Mouse (Mus musculus) CD8-positive naive resting alpha-beta T cell, adult 2 months (primary cell): ENCODE measurements around the gene Cab39.
"Not testable (repeated sequence)": the region's sequence is repeated elsewhere in the genome, so short reads cannot be mapped to it uniquely, and the experiment has no call there.

Experiments used
- DNase-seq, 2 experiments: peaks; one replicate each; pipeline ENCODE4 v3.0.0; 2022; ENCODE audit warnings: low read depth in 2 of 2, low spot score in 2 of 2

The Cab39 gene

DNA sequence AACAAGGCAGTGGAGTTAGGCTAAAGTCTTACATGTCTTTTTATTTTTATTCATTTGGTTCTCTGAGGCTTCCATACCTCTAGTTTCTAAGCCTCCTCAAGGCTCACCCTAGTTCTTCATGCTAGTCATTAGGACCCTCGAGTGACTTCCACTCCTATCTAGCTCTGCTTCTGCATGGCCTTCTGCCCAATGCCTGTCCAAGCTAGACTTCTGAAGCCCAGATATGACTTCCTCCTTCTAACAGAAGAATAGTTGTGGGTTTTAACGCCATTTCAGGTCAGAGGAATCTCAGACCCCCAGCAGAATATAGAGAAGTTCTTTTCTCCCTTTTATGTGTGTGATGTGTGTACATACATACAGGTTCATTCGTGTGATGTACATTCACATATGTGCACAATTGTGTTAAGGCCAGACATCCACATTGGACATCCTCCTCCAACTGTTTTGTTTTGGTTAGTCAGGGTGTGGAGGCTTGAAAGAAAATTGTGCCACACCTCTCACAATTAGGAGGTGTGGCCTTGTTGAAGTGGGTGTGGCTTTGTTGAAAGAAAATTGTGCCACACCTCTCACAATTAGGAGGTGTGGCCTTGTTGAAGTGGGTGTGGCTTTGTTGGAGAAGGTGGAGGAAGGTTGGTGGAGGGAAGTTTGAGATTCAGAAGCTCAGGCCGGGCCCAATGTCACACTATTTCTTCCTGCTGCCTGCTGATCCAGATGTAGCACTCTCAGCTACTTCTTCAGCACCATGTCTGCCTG is 13.6 kb upstream of the Cab39 start:
- DNase-seq: no peak

DNA sequence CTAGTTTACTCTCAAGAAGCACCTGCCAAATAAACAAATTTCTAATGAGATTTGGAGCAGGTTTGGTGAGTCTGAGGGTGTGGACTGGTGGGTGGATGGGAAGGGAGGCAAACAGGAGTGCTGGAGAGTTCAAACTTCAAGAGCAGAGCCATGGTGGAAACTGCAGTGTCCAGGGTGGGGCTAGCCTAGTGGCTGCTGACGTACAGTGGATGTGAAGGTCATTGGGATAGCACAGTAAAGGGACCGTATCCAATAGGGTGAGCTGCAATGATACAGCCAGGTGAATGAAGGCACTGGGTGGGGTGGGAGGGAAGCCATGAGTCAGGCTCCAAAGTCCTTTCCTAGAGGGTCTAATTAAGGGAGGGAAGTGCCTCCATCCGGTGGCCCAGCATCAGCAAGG is 2.7 kb upstream of the Cab39 start:
- DNase-seq: no peak

DNA sequence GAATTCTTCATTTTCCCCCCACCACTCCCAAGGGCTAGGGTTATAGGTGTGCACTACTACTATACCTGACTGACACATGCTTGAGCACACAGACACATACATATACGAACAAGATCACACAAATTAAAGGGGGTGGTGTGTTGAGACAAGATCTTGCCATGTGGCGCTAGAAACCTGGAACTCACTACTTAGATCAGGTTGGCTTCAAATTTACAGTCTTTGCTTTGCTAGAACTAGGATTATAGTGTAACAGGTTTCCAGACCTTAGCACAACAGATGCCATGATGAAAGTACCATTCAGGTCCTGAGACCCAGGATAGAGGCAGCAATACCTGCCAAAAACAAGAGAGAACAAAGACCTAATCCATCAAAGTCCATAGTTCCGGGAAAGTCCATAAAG is 1.8 kb upstream of the Cab39 start:
- DNase-seq: no peak

DNA sequence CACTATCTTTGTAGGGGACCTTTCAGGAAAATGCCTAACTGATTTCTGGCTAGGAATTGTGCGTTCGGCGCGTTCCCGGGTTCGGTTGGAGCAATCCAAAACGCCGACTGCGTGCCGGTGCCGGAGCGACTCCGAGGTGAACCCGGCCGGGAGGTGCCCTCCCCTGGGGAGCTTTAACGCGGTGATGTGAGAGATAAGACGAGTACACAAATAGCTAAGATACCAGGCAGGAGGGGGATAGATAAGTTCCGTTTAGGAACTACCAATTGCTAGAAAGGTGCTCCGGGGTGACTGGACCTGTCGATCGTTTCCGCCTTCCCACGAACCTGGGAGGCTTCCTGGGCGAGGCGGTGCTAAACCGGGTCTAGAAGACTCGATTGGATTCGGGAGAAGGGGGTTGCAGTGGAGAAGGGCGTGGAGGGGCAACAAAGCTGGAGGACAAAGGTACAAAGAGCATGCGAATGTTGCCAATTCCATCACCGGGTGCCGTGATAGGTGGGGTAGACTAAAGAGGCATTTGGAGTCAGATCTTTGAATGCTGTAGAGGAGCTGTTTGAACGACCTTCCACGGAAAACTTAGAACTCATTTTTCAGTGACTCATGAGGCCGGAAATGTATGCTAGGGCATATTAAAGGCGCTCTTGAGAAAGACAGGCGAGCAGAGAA is 998 bp downstream of the Cab39 start:
- peak; percentile 35 to 47 for DNase-seq

DNA sequence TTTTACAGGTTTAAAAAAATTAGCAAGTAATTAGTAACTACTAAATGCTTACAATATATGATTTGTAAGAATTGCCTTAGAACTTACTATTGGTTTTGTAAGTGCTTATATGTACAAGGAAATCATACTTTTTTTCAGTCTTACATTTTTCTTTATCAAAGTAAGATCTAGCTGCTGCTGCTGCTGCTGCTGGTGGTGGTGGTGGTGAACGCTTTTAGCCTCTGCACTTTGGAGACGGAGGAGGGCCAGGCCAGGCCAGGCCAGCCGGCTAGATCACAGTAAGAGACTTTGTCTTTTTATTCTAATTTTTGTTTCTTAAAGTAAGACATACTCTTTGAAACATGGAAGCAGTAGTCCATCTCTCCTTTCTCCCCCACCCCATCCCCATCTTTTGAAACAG is 2.0 kb downstream of the Cab39 start:
- no peak for DNase-seq

DNA sequence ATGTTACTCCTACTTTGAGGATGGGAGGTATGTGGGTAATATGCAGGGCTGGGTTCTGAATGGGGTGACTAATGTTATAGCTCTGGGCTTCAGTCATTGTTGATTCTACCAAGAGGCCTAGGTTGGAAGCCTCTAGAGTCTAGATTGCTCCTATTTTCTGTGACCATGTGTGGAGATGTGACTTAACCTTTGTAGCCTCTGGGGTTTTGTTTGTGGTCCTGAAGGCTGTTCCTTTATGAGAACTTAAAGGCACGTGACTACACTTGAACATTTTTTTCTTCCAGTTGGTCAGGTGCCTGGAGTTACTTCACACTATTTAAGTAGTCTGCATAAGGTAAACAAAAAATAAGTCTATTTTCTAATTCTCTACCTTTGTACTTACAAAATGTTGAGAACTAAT is 6.5 kb downstream of the Cab39 start:
- peak in 1 of 2 experiments; percentile 9 for DNase-seq

DNA sequence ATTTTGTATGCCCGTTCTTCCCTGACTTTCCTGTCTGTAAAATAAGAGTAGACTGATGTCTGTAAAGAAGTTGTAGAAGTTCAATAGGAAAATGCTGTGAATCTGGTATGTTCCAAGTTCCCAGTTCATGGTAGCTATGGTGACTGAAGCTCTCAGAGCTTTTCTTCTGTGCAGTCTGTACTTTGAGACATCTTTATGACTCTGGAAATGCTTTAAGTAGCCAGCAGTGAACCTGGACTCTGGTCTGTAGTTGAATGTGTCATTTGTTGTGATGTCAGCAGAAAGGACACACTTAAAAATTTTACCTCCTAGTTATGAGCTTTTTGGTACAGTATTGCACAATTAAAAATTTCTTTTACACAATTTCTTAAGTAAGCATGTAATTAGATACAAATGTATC is 9.3 kb downstream of the Cab39 start:
- DNase-seq: no peak

DNA sequence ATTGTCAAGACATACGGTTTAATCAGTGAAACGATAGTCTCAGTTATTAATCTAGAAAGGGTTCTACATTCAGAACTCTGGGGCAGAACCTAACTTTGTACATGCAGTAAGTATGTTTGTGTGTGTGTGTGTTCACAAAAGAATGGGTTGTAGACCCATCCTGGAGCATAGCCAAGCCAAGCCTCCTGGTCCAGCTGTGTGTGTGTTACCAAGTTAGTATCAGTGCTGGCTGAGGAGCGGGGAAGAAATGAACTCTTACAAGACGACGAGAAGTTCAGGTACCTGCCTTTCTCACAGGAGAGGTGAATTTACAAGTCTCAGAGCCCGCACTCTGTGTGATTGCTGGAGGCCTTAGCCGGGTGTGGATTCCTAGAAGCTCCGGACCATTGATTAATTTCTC is 11.3 kb downstream of the Cab39 start:
- no peak for DNase-seq

DNA sequence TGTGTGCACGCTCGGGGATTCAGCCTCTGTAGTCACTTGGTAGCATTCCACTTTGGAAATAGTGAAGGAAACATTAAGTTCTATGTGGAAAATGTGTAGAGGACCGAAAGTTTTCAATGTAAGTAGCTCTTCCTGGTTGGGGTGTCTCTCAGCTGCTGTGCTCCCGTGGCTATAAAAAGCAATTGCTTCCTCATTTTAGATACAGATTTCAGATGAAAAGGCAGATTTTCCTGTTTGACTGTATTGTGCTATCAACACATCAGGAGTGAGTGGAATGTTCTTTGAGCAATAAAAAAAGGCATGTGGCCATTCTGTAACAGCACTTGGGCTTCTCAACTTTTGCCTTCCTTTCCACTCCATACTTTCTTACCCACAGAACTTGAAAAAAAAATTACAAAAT is 16.0 kb downstream of the Cab39 start:
- DNase-seq: no peak

DNA sequence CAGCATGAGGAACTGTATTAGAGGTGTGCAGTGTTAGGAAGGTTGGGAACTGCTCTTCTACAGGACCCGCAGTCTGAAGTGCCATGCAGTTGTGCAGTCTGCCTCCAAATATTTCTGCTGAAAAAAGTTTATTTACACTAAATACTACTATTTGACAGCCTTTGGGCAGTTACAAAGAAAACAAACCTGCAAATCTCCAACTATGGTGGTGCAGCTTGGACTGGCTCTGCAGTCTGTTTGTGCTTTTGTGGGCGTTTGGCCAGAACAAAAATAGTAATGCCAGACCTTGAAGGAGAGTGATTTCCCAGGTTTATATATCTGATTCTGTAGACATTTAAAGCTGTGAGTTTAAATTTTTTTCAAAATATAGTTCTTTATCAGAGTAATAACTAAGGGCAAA is 17.1 kb downstream of the Cab39 start:
- DNase-seq: no peak

DNA sequence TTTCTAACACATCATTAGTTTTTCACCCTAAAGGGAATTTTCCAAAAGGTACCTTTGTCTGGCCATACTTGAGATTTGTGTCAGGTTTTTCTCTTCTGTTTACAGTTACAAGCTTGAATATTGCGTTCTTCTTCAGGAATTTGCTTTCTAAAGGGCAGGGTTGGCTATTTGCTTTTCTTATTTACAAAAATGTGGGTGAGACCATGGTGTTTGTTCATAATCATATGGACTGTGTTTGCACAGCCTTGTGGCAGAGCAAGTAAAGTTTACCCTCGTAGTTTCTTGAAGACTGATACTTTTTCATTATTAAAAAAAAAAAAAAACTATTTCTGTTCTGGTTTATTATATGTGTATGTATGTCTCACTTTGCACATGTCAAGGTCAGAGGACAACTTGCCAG is 17.5 kb downstream of the Cab39 start:
- DNase-seq: no peak

DNA sequence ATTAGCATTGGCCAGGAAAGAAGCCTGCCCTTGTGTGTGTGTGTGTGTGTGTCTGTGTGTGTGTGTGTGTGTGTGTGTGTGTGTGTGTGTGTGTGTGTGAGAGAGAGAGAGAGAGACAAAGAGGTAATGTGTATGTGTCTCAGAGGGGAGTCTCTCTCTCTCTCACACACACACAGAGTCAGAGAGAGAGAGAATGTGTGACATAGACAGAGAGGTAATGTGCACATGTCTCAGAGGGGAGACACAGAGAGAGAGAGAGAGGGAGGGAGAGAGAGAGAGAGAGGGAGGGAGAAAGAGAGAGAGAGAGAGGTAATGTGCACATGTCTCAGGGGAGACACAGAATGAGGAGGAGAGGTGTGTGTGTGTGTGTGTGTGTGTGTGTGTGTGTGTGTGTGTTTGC is 21.0 kb downstream of the Cab39 start:
- not testable (repeated sequence) for DNase-seq

DNA sequence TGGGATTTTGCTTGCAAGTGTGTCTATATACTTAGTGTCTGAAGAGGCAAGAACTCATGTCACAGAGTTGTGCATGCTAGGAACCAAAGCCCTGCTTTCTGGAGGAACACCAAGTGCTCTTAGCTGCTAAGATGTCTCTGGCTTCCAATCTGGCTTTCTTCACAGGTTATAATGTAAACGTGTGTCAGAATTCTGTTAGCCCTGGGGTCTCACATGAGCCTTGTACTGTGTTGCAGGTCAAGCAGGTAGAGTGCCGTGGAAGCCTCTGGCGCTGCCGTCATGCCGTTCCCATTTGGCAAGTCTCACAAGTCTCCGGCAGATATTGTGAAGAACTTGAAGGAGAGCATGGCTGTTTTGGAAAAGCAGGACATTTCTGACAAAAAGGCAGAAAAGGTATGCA is 24.9 kb downstream of the Cab39 start:
- DNase-seq: no peak

DNA sequence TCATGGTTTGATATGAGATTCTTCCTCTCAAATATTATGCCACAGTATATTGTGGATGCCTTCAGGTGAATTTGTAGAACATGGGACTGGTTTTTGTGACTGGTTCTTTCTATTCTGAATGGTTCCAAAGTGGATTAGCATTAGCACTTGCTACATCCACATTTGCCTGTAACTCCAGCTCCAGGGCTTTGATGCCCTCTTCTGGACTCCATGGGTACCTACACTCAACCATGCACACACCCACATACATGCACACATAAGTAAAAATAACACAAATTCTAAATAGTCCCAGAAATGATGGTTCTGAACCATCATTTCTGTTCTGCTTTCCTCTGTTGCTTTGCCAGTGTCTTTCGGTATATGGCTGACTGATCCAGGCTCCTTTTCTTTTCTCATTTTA is 26.5 kb downstream of the Cab39 start:
- no peak for DNase-seq

DNA sequence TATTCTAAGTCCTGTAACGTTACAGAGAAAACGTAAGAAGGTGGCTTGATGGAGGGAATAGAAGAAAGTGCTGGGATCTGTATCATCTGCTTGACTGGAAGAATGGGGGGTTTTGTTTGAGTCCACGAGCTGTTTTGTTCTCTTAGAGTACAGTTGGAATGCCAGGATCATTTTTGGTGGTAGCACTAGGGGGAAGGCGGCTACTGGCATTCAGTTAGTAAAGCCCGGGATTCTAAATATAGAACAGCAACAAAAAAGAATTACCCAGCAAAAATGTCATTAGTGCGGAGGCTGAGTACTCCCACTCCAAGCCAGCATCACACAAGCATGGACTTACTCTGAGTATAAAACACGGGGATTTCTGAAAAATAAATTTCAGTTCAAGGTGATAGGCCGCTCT is 29.0 kb downstream of the Cab39 start:
- DNase-seq: no peak

DNA sequence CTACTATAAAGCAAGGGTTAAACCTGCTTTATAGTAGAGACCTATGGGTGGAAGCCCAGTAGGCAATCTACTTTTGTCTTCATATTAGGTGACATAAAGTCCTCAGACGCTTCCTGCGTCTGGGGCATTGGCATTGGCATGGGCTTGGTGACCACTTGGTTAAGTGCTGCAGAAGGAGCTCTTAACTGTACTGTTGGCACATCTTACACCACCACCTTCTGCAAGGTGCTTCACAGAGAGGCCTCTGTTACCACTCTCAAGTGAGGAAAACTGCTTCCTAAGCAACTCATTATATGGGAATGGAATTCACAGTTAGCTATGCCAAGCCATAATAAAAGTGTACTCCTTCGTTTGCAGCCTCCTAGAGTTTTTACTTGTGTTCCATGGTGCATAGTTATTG is 31.7 kb downstream of the Cab39 start:
- no peak for DNase-seq

DNA sequence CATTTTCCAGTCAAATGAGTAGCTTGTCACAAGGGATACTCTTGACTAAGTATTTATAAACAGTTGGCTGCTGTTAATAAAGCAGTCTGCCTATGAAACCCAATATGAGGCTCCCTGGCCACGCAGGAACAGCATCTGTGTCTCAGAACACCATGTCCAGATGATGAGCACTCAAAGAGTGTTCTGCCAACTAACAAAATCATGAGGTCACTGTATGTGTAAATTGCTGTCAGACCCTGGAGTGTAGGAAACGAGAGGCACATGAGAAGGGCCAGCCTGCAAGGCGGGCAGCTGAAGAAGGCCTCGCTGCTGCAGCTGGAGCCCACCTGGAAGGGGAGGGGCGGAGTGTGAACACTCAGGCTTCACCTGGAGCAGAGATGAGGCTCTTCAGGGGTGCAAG is 33.9 kb downstream of the Cab39 start:
- DNase-seq: no peak

DNA sequence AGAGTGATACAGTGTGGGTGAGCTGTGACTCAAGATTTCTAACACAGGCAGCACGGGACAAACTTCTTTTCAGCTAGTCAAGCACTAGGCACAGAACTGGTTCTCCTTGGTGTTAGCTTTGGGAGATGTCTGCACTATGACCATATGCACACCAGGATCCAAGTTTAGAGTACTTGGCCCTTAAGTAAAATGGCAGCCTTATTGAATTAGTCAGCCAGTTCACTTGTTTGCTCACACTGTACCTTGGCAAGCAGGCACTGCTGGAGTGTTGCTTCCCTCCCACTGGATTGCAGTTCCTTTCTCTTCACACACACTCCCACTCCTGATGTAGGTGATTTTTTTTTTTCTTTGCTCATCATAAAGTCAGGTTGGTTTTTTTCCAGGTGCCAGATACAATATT is 35.8 kb downstream of the Cab39 start:
- DNase-seq: no peak

DNA sequence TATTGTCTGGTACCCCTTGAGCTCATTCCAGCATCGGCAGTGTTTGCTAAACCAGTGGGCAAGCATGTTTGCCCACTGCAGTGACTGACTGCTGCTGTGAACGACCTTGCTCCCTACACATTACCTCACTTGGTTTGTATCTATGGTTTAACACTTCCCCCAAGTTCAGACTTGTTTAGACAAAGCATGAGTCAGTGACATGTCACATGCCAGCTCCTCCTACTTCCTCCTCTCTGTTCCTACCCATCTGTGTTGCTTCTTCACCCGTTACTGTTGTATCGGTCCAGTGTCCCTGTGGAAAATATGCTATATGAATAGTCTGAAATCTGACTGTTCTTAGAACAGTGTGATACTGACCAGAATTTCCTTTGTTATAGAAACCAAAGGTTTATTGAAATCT is 44.8 kb downstream of the Cab39 start:
- DNase-seq: no peak

DNA sequence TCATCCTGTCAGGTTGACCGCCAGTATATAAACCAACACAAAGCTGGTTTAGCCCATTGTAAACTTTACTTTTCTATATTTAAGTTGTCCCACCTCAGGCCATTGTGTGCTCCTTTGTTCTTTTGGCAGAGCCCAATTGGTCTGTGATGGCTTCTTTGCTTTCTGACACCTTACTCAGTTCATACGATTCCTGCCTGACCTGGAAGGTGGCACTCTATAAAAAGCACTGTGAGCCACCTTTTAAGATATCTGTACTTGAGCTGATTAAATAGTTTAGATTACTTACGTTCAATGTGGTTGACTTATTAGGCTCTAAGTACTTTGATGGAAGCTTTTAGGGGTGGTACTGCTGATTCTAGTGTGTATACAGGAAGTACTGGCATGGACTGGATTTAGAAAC is 46.1 kb downstream of the Cab39 start:
- no peak for DNase-seq

DNA sequence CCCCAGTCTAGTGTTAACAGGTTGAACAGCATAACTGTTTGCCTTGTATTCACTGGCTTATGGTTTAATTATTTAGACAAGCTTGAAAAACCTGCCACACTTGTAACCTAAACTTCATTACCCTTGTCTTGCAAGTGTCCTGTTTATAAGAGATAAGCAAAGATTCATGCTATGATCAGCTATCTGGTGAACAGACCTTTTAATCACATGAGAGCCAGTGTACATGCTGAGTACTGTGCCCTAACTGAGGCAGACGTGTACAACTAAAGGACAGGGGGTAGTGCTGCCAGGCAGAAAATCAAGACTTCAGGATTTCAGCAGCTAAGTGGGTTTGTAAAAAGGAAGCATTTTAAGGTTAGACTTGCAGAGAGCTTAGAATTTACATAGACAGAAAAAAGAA is 46.5 kb downstream of the Cab39 start:
- no peak for DNase-seq

DNA sequence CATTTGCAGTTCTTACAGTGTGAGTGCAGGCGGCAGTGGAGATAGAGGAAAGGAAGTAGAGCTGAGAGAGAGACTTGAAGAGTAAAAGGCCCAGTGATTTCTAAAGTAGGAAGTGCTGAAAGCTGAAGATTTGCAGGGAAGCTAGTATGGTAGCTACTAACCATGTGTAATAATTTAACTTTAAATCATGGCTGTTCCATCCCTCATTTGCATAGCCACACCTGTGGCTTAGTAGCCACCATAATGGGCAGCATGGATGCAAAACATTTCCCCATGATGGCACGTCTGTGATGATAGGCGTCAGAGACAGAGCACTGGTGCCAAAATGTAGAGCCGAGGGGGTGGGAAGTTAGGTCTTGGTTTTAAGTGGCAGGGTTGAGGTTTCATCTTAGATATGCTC is 47.2 kb downstream of the Cab39 start:
- DNase-seq: no peak

DNA sequence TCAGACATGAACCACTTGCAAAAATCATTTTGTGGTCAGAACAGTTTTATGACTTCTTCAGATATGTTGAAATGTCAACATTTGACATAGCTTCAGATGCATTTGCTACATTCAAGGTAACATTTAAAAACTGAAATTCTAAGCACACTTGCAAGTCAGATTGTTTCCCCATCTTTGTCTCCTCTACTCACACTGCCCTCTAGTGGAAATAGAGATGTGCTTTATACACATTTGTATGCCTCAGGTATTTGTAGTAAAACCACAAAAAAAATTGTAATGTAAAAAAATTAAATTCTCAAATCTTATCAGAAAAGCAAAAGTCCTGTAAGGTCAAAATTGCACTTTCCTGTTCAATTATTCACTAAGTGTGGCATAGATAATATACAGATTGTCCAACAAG is 49.0 kb downstream of the Cab39 start:
- peak in 1 of 2 experiments; percentile 24 for DNase-seq
